Mouse (Mus musculus) left cerebral cortex, adult 8-10 months (tissue): ENCODE measurements around the gene Arrdc1. TPM values are rescaled to one million over a fixed set of nuclear protein-coding genes. Genes with fewer than 3 reads are reported as not detected.
A peak's percentile ranks its signal among the peaks of the same experiment; 100 is the strongest.

Experiments used
- DNase-seq, 2 experiments: peaks; one replicate each; pipeline ENCODE4 v3.0.0; 2022; ENCODE audit warnings: low spot score in 2 of 2
- total RNA-seq, 4 experiments: library from RNA; stranded (reverse); gene quantifications; 2 replicates each; pipeline ENCODE4 v1.2.4; 2022

The Arrdc1 gene
- total RNA-seq, 4 experiments from 2014 or later, result 13.4 to 22.3 (median 19.6) TPM

DNA sequence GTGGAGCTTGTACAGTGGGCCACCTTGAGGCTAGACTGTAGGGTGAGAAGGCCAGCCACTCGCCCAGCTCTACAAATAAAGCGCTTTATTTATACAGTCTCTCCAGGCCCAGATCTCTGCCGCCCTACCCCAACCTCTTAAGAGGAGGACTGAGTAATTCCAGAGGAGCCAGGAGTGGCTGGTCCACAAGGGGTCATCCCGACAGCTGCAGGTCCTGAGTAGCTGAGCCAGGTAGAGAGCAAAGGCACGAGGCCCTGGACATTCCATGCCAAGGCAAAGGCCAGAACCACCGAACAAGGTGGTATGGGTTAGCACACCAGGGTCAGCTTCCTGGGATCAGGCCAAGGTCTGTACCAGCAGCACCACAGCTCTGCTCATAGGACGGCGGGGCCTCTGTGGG, 9.8 kb downstream of the Arrdc1 start:
- DNase-seq, result no peak

DNA sequence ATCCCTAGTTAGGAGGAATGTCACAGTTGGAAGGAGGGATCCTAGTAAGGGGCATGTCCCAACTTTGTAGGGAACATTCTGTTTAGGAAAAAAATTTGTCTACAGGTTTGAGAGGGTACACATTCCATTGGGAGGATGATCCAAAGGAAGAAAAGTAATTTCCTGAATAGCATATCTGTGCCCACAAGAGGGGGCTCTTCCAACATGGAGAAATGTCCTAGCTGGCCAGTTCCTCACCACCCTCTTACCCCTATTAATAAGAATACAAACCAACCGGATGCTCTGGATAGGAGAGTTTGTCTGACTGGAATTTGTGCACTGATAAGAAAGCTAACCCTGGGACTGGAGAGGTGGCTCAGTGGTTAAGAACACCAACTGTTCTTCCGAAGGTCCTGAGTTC, 11.5 kb downstream of the Arrdc1 start:
- no peak for DNase-seq

DNA sequence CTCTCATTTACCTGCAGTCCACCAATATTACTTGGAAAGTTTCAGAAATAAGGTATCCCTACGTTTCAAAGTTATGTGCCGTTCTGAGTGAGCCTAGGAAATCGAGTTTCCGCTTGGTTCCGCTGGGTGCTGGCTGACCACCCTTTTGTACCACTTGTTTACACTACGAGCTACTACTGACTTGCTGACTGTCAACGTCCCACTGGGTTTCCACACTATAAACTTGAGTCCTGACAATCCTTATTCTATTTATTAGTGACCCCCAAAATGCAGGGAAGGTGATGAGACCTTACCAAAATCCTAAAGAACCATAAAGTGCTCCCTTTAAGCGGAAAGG, 15.2 kb downstream of the Arrdc1 start:
- no peak for DNase-seq

DNA sequence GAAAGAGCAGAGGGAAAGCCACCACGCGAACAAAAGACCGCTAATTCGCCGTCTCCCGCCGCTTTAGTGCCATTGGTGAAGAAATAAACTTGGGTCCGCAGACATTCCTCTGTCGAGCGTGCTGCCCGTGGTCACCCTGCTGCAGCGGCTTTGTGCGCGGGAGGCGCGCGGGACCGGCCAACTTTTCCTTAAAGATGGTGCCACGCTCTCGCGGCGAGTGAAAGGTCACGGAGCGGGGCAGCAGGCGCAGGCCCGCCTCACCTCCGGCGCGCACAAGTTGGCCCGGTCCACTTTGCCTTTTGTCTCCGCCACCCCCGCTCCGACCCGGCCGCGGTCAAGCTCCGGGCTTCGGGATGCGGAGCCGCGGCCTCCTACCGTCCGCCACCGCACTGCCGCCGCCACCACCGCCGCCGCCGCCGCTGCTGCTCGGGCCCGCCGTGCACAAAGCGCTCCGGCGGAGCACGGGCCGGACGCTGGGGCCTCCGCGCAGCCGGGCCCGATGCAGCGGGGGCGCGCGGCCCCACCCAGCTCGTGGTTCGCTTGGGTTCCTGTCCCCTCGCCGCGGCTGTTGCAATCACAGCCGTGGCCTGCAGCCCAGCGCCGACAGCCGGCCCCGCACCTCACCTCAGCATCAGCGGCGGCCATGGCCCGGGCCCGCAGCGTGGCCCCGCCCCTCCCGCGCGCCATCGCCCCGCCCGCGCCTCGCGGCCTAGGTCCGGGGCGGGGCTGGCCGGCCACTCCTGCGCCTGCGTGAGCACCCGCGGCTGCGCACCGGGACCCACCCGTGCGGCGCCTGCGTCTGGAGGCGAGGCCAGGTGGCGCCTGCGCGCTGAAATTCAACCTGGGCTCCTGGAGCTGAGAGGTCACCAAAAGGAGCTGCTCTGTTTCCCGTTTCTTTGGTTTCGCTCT, 15.9 kb downstream of the Arrdc1 start, which contains the start of gene Ehmt1:
Gene Ehmt1 (minus strand): TSS at position 685 of the 909 bp plus-strand sequence.
- peak; percentile 75 to 93 for DNase-seq

DNA sequence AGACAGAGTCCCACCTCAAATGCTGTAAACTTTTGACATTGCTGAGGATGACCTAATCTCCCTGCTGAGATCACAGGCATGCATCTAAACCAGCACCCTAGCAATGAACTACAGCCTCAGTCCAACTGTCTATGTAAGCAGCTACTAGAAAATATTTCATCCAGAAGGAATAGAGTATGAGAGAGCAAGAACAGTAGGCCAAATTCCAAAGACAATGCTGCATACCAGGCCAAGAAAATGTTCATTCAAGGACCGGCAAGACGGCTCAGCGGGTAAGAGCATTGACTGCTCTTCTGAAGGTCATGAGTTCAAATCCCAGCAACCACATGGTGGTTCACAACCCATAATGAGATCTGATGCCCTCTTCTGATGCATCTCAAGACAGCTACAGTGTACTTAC, 20.3 kb downstream of the Arrdc1 start:
- no peak for DNase-seq

DNA sequence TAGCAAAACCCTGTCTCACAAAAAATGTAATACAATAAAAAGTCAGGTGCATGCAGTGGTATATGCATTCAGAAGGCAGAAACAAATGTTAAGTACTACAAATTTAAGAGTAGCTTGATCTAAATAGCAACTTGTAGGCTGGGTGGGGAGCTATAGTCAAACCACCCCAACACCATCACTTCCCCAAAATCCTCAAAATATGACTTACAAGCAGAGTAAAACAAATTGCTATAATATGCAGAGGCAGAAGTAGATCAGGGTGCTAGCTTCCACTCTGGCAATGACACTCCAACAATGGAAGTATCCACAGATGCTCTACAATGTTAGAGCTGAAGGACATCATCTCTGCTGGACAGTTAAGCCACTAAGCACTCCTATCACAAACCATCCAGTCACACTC, 22.5 kb downstream of the Arrdc1 start:
- no peak for DNase-seq

DNA sequence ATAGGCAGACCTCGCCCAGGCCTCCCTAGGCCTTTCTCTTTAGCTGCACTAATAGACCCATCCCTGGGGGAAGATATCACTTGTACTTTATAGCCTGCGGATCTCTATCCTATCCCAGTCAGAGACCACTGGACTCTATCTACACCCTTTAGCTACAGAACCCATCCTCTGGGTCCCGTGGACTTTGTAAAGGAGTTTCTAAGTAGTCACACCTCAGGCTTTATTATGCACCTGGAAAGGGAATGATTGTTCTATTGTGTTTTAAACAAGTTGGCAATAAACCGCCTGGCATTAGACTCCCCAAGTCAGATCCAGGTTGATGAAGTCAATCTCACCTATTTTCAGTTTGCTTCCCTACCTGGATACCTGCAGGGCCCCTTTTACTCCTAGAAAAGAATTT, 22.9 kb downstream of the Arrdc1 start:
- DNase-seq, result no peak

DNA sequence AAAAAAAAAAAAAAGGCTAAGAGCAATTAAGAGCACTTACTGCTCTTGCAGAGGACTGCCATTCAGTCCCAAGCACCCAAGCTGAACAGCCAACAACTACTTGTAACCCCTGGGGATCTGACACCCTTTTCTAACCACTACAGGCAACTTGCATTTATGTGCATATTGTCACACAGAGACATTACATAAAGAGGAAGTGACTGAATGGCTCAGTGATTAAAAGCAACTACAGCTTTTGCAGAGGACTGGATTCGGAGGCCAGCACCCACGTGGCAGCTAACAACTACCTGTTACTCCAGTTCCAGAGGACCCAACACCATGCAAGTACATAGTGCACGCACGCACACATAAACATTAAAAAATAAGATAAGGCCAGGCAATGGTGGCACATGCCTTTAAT, 24.6 kb downstream of the Arrdc1 start:
- DNase-seq, result no peak

DNA sequence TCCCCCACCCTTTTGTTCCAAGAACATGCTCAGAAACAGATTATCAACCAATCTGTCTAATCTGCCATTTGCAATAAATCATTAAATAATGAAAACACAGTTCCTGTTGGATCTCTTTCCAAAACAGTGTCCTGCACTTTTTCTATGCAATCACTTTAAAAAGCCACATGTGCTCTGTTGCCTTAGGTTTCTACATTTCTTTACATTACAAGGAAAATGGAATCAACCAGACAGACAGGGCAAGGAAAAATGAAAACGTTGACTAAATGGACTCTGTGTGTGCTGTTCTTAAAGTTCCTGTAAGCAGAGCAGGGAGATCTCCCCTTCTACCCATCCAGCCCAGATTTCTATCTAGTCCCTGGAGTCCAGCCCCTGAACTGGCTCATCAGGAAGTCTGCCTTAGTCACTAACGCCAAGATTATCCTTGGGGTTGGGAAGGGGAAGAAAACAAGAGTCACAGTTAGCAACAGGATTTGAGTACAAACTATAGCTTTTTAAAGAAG, 29.3 kb downstream of the Arrdc1 start:
- no peak for DNase-seq

DNA sequence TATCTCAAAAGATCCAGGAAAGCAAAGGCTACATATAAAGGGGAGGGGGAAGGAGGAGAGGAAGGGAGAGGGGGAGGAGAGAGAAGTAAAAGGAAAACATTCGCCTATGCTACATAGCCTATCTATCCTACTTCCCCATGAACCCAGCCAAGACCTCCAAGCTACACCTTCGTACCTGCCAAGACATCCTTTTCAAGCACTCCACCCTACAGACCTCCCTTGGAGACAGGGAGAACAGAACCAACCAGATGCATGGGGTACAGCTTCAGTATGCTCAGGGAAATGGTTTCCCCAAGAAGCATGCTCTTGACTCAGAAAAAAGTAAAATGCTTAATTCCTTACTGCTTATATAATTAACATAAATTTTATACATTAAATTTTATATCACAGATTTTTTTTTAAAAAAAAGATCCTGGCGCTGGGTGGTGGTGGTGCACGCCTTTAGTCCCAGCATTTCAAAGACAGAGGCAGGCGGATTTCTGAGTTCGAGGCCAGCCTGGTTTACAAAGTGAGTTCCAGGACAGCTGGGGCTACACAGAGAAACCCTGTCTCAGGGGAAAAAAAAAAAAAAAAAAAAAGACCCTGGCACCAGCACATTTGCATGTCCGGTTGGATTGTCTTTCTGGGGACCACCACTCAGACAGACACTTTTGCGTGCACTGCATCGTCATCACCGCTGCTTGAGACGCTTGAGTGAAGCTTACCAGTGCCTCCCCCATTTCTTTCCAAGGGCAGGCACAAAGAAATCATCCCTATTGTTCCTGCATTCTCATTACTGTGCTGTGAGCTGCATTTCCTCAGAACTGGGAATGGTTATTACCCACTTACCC, 30.0 kb downstream of the Arrdc1 start:
- DNase-seq, result no peak

DNA sequence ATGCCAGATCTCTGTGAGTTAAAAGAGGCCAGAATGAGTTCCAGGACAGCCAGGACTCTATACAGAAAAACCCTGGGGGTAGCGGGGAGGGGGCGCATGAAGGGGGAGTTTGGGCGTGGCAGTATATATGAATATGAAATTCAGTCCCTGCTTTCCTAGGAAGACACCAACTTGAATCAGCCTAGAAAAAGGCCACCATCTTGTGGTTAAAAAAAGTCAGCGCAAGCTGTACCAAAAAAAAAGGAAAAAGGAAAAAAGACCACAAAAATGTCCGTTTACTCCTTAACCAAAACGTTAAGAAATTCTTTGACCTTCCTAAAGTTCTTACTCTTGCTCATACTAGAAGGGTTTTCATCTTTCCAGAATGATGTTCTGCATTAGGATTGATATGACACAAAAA, 32.1 kb downstream of the Arrdc1 start:
- no peak for DNase-seq

DNA sequence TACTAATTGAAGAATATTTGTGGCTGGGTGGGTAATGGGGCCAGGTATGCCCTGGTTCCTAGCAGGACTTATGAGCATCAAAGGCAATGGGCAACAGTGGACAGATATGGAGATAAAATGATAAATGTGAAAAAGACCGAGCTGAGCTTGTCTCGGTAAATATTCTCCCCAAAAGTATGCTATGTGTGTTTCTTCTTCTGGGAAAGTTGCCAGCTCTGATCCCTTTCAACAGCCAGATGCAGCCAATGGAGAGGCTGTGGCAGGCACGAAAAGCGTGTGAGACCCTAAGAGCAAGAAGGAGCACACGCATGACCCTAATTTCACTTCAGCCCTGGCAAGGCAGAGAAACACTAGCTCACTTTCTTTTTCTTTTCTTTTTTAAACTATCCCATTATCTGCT, 34.0 kb downstream of the Arrdc1 start:
- no peak for DNase-seq

DNA sequence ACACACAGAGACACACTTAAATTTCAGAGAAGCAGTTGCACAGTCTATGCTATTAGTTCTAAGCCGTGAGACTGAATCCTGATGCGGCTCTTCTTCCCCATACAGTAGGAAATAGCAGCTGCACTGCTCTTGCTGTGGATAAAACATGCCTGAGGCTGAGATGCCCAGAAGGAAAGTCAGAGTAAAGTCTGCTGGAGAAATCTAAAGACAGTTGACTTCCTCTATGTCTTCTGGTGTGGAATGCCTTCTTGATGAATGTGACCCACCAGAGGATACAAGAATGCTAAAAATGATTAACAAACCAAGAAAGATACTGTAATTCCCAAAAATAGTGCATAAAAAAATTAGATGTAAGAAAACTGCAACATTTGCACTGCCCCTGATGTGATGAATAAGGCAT, 35.8 kb downstream of the Arrdc1 start:
- DNase-seq, result no peak

DNA sequence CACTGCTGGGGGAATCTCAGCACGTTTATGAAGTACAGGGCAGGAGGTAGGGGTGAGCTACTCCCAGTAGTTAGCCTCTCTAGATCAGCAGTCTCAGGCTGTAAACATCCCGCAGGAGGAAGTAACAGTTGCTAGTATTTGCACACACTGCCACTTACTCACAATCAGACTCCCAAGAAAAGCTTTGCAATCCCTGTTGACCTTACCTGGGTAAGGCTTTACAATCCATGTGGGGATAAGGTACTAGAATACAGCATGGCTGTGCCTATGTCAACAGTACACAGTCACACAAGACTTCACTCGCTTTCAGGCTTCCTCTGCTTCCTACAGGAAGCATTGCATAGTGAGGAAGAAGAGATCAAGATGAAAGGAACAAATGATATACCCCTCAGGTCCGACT, 38.3 kb downstream of the Arrdc1 start:
- DNase-seq, result no peak

DNA sequence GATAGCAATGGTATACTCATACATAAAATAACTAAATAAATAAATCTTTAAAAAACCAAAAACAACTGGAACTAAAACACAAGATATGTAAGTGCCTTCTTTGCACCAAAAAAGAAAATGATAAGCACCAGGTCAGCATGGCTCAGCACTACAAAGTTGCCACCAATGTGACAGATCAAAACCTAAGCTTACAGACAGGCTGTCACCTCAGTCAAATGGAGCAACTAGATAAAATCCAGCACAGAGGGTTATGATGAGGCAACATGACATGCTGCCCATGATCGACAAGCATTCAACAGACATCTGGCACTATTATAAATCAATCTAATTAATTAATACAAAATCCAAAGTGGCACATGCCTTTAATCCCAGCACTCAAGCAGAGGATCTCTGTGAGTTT, 40.8 kb downstream of the Arrdc1 start:
- no peak for DNase-seq

DNA sequence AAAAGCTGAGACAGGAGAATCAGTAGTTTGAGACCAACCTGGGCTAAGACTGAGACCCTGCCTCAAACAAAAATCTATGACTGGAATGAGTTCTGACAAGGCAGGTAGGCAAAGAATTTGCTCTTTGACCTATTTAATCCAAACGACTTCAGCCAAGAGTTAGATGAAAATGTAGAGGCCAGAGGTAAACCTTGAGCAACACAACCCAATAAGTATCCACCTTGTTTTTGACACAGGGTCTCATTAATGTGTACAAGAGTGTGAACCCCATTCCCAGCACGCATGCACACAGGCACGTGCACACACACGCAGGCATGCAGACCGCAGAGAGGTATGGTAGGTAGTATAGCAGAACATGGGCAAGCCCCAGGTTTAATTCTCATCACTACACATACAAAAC, 42.7 kb downstream of the Arrdc1 start:
- DNase-seq, result no peak

DNA sequence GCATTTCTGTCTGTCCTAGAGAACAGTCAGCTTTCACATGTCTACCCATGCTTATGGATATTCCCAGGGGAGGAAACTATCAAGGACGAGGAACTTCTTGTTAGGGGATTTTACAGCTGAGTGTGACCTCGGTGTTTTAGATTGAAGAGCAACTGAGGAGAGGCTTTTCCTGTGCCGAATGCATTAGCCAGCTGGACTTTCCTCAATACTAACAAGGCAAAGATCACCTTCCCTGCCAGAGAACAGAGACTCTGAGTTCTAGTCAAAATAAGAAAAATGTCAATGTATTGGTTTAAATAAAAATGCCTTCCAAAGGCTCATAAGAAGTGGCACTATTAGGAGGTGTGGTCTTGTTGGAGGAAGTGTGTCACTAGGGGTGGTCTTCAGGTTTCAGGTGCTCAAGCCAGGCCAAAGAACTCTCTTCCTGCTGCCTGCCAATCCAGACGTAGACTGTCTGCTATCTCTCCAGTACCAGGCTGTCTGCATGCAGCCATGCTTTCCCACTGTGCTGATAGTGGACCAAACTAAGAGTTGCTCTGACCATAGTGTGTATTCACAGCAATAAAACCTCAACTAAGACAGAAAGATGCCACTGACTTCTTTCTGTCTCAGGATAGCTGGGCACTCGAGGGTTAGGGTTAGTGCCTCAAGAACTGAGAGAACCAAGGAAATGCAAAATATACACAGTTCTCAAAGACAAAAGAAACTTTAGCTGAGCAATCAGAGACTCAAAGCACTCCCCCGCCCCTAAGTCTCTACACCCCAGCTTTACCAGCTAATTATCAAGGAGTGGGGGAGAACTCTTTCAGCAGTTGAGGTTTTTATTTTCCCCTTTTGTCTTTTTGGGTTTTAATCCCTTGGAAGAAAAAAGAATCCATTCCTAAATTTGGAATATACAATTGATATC, 44.3 kb downstream of the Arrdc1 start:
- no peak for DNase-seq

DNA sequence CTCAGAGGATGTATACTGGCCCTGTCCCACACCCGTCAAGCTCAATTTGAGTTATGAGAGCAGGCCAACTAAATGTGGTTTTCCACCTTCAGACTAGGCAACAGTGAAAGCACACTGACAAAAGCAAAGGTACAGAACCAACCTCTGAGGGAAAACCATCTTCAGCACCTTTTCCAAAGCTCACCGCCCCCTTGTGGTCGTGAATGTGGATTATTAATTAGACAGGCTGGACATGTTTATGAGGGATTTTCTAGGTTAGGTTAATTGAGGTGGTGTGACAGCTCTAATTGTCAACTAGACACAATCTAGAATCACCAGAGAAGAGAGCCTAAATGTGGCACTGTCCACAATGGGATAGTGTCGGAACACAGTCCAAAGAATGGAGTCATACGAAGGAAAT, 46.2 kb downstream of the Arrdc1 start:
- no peak for DNase-seq

DNA sequence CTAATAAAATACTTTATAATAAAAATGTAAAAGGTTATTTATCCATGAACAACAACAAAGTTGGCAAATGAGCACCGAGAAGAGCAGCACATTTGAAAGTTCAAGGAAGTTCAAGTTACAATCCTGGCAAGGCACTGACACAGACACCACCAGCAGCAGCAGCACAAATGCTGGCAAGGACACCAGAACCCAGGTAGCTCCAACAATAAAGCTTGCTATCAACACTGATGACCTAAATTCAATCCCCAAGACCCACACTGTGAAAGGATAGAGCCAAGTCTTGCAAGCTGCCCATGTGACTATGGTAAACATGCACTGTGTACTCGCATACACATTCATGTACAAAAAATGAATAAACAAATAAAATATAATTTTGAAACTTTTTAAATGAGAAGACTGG, 54.4 kb downstream of the Arrdc1 start:
- no peak for DNase-seq
